Mouse (Mus musculus) midbrain, embryonic 11.5 days (tissue): ENCODE data around the gene Zmiz1. TPM values are rescaled to one million over a fixed set of nuclear protein-coding genes. Genes with fewer than 3 reads are reported as not detected.
A peak's percentile ranks its signal among the peaks of the same experiment; 100 is the strongest.

Experiments
- ATAC-seq: fragments of 200-750 bp; cut with Nextera tagmentation; 2 replicates; pipeline ENCODE4 v1.8.0; 2017; ENCODE audit warnings: moderate TSS enrichment, moderate library complexity; ENCODE audit not compliant: low FRiP score
- DNase-seq: peaks from one replicate; pipeline ENCODE4 v3.0.0; 2015; ENCODE audit warnings: low spot score; ENCODE audit errors: missing footprints
- H3K27ac ChIP-seq: fragments of 300-500 bp; sonication (generic); 2 replicates; pipeline ENCODE4 v1.5.1; 2014; ENCODE audit warnings: low read depth, low read length
- H3K27me3 ChIP-seq: fragments of 300-500 bp; sonication (generic); 2 replicates; pipeline ENCODE4 v1.6.1; 2014; ENCODE audit warnings: mild to moderate bottlenecking, low read length, moderate library complexity, mixed read lengths; ENCODE audit not compliant: control insufficient read depth, insufficient read depth
- H3K36me3 ChIP-seq: fragments of 300-500 bp; sonication (generic); 2 replicates; pipeline ENCODE4 v1.6.1; 2014; ENCODE audit warnings: mild to moderate bottlenecking, low read length, moderate library complexity, mixed read lengths; ENCODE audit not compliant: control insufficient read depth, insufficient read depth
- H3K4me1 ChIP-seq: fragments of 300-500 bp; sonication (generic); 2 replicates; pipeline ENCODE4 v1.6.1; 2014; ENCODE audit warnings: low read length; ENCODE audit not compliant: control insufficient read depth, insufficient read depth
- H3K4me2 ChIP-seq: fragments of 300-500 bp; sonication (generic); 2 replicates; pipeline ENCODE4 v1.6.1; 2014; ENCODE audit warnings: mild to moderate bottlenecking, moderate library complexity
- H3K4me3 ChIP-seq: fragments of 300-500 bp; sonication (generic); 2 replicates; pipeline ENCODE4 v1.5.1; 2014; ENCODE audit warnings: low read depth, low read length
- H3K9ac ChIP-seq: fragments of 300-500 bp; sonication (generic); 2 replicates; pipeline ENCODE4 v1.6.1; 2014; ENCODE audit warnings: low read length
- H3K9me3 ChIP-seq: fragments of 300-500 bp; sonication (generic); 2 replicates; pipeline ENCODE4 v1.6.1; 2016; ENCODE audit warnings: low read length; ENCODE audit not compliant: control insufficient read depth
- WGBS: fragments of 180-500 bp; shearing (Covaris S2); extraction: QIAGEN DNeasy Blood & Tissue Kit; methylation state at CpG from one replicate; pipeline ENCODE4 v1.1.7; 2014; 5-methylcytosine and 5-hydroxymethylcytosine counted together
- polyA plus RNA-seq: library from polyadenylated mRNA; unstranded; fragments of >200 nt; fragmentation: Nextera tagmentation; extraction: Ambion mirVana; gene quantifications from 2 replicates; pipeline ENCODE4 v1.2.1, GENCODE M21; 2014

Zmiz1 gene
- polyA plus RNA-seq, 1 experiment from 2014 or later, result 51.5 TPM

GRCm38 (mm10) chr14:25607141-25607967 lies 148.4 kb downstream of the Zmiz1 start:
- ATAC-seq (peak; percentile 78), DNase-seq (peak; percentile 97)
- Histone ChIP-seq H3K4me1 (peaks cover 85% of the 10 kb centered on the region), H3K4me3 (peak overlapping the region; percentile 79), H3K9ac (peak overlapping the region; percentile 92), H3K9me3 (no peaks in the 10 kb centered on the region), H3K36me3 (no peaks in the 10 kb centered on the region), H3K4me2 (peak overlapping the region; percentile 96), H3K27ac (peak overlapping the region; percentile 99), H3K27me3 (no peaks in the 10 kb centered on the region)
- under 1% methylated on average over 91 of the region's 103 CpGs for WGBS

GRCm38 (mm10) chr14:25607968-25608491 lies 149.0 kb downstream of the Zmiz1 start:
- peak overlapping the region; percentile 99 for H3K27ac ChIP-seq
- no peaks in the 10 kb centered on the region for H3K9me3 ChIP-seq
- peaks cover 80% of the 10 kb centered on the region for H3K4me1 ChIP-seq
- H3K9ac ChIP-seq, result peak overlapping the region; percentile 92
- no peaks in the 10 kb centered on the region for H3K36me3 ChIP-seq
- no peaks in the 10 kb centered on the region for H3K27me3 ChIP-seq
- under 1% methylated on average over 41 of the region's 53 CpGs for WGBS
- H3K4me2 ChIP-seq, result peak overlapping the region; percentile 96
- DNase-seq (peak; percentile 92), ATAC-seq (peak; percentile 75)
- peak overlapping the region; percentile 79 for H3K4me3 ChIP-seq

- peak overlapping the region; percentile 99 for H3K27ac ChIP-seq
- no peaks in the 10 kb centered on the region for H3K27me3 ChIP-seq
- peaks cover 75% of the 10 kb centered on the region for H3K4me1 ChIP-seq
- no peaks in the 10 kb centered on the region for H3K36me3 ChIP-seq
- ATAC-seq (no peak), DNase-seq (no peak)
- peak overlapping the region; percentile 79 for H3K4me3 ChIP-seq
- H3K9ac ChIP-seq, result peak overlapping the region; percentile 92
- H3K4me2 ChIP-seq, result peak overlapping the region; percentile 96
- no peaks in the 10 kb centered on the region for H3K9me3 ChIP-seq
- WGBS, result 10% methylated on average over 4 of the region's 4 CpGs
Measured at GRCm38 (mm10) chr14:25608618-25609017, 149.6 kb downstream of the Zmiz1 start.

- H3K27ac ChIP-seq, result no peak overlapping the region
- ATAC-seq, result no peak
Measured at GRCm38 (mm10) chr14:25609355-25609754, 150.4 kb downstream of the Zmiz1 start.

GRCm38 (mm10) chr14:25610396-25611158 lies 151.6 kb downstream of the Zmiz1 start:
- peaks cover 58% of the 10 kb centered on the region for H3K4me1 ChIP-seq
- H3K9ac ChIP-seq, result peak overlapping the region; percentile 16; the same call in 1 of the 2 replicates
- H3K27me3 ChIP-seq, result no peaks in the 10 kb centered on the region
- no peak overlapping the region for H3K27ac ChIP-seq
- H3K9me3 ChIP-seq, result no peaks in the 10 kb centered on the region
- H3K4me3 ChIP-seq, result no peak overlapping the region
- WGBS, result 67% methylated on average over 14 of the region's 14 CpGs
- DNase-seq, result no peak
- H3K36me3 ChIP-seq, result no peaks in the 10 kb centered on the region
- peak overlapping the region; percentile 19 for H3K4me2 ChIP-seq
- no peak for ATAC-seq

More at GRCm38 (mm10) chr14:25609355-25609754, 150.4 kb downstream of the Zmiz1 start:
- Histone ChIP-seq H3K9ac (peak overlapping the region; percentile 44), H3K27me3 (no peaks in the 10 kb centered on the region), H3K9me3 (no peaks in the 10 kb centered on the region), H3K4me3 (no peak overlapping the region), H3K4me2 (peak overlapping the region; percentile 30), H3K4me1 (peaks cover 67% of the 10 kb centered on the region), H3K36me3 (no peaks in the 10 kb centered on the region)
- no peak for DNase-seq
- 75% methylated on average over 7 of the region's 7 CpGs for WGBS

- Histone ChIP-seq H3K27ac (no peak overlapping the region), H3K4me3 (no peak overlapping the region), H3K27me3 (no peaks in the 10 kb centered on the region), H3K4me1 (peaks cover 52% of the 10 kb centered on the region), H3K36me3 (no peaks in the 10 kb centered on the region), H3K9me3 (no peaks in the 10 kb centered on the region), H3K9ac (no peak overlapping the region), H3K4me2 (no peak overlapping the region)
- WGBS, result 61% methylated on average over 9 of the region's 9 CpGs
- DNase-seq (no peak), ATAC-seq (no peak)
Measured at GRCm38 (mm10) chr14:25611159-25611697, 152.2 kb downstream of the Zmiz1 start.

- no peaks in the 10 kb centered on the region for H3K27me3 ChIP-seq
- H3K4me1 ChIP-seq, result peaks cover 47% of the 10 kb centered on the region
- 82% methylated on average over 10 of the region's 10 CpGs for WGBS
- DNase-seq (no peak), ATAC-seq (no peak)
- H3K9ac ChIP-seq, result 0 out of 2 replicates have a peak overlapping the region, but pooled peaks have one; percentile 1
- no peak overlapping the region for H3K4me3 ChIP-seq
- H3K9me3 ChIP-seq, result no peaks in the 10 kb centered on the region
- no peak overlapping the region for H3K27ac ChIP-seq
- H3K36me3 ChIP-seq, result no peaks in the 10 kb centered on the region
- no peak overlapping the region for H3K4me2 ChIP-seq
Measured at GRCm38 (mm10) chr14:25611815-25612698, 153.1 kb downstream of the Zmiz1 start.

- Histone ChIP-seq H3K36me3 (peaks cover 3% of the 10 kb centered on the region; the same call in 1 of the 2 replicates), H3K27ac (no peak overlapping the region), H3K9ac (no peak overlapping the region), H3K4me3 (no peak overlapping the region), H3K4me1 (peaks cover 41% of the 10 kb centered on the region), H3K4me2 (no peak overlapping the region), H3K9me3 (no peaks in the 10 kb centered on the region), H3K27me3 (no peaks in the 10 kb centered on the region)
- ATAC-seq (no peak), DNase-seq (no peak)
- 93% methylated on average over 8 of the region's 8 CpGs for WGBS
Measured at GRCm38 (mm10) chr14:25613942-25614575, 155.1 kb downstream of the Zmiz1 start.
